Mouse (Mus musculus) erythroblast, embryonic 14.5 days (primary cell): Measurements from ENCODE around the gene Spdye4b. TPM values are rescaled to one million over a fixed set of nuclear protein-coding genes. Genes with fewer than 3 reads are reported as not detected.
"Not testable (repeated sequence)": the region's sequence is repeated elsewhere in the genome, so short reads cannot be mapped to it uniquely, and the experiment has no call there.

ENCODE experiments used
- H3K27me3 ChIP-seq: 2 replicates; pipeline ENCODE4 v1.6.1; 2012; ENCODE audit warnings: inconsistent platforms; ENCODE audit not compliant: control insufficient read depth
- H3K36me3 ChIP-seq: 2 replicates; pipeline ENCODE4 v1.6.1; 2012; ENCODE audit warnings: mild to moderate bottlenecking, inconsistent platforms; ENCODE audit not compliant: control insufficient read depth
- H3K4me1 ChIP-seq: 2 replicates; pipeline ENCODE4 v1.6.1; 2012; ENCODE audit warnings: inconsistent platforms; ENCODE audit not compliant: control insufficient read depth
- H3K4me3 ChIP-seq: replicated peaks from 2 replicates; pipeline ENCODE3; 2012; ENCODE audit warnings: moderate library complexity, mild to moderate bottlenecking, inconsistent platforms
- H3K9me3 ChIP-seq: 2 replicates; pipeline ENCODE4 v1.6.1; 2012; ENCODE audit warnings: low read length, inconsistent platforms, mixed read lengths; ENCODE audit not compliant: control insufficient read depth
- GATA1 ChIP-seq: IDR thresholded peaks from 2 replicates; pipeline ENCODE4 v1.6.1; 2012; ENCODE audit warnings: low read length, inconsistent platforms, mixed read lengths
- TAL1 ChIP-seq: IDR thresholded peaks from 3 replicates; pipeline ENCODE4 v1.6.1; 2012; ENCODE audit warnings: low read length, inconsistent platforms, mixed read lengths
- polyA plus RNA-seq: library from polyadenylated mRNA; stranded (reverse); fragments of >175 nt; gene quantifications from 2 replicates; pipeline ENCODE4 v1.2.3, GENCODE M21; 2012

Gene Spdye4b
- polyA plus RNA-seq = not detected in 2 replicates

- Histone ChIP-seq H3K9me3 (peaks cover 11% of the 10 kb centered on the region), H3K36me3 (peaks cover 25% of the 10 kb centered on the region), H3K4me3 (peak within 1 kb of the TSS; percentile 69), H3K4me1 (peaks cover 21% of the 10 kb centered on the region), H3K27me3 (no peaks in the 10 kb centered on the region)
- TF ChIP-seq TAL1 (no peak), GATA1 (no peak)
These were observed at the start of gene Spdye4b, which contains the start of gene Rbak for GRCm38 (mm10) chr5:143180255-143181076. Spdye4b (plus strand) TSS chr5:143181017. Rbak (minus strand) TSS chr5:143180775.

- no peak overlapping the region for H3K4me3 ChIP-seq
- TF ChIP-seq GATA1 = no peak
- no peak for TF ChIP-seq TAL1
These were observed 47.8 kb upstream of the Spdye4b start for GRCm38 (mm10) chr5:143132935-143133514.

GRCm38 (mm10) chr5:143134216-143135010 lies 46.4 kb upstream of the Spdye4b start:
- not testable (repeated sequence) for H3K36me3 ChIP-seq, H3K4me3 ChIP-seq, H3K9me3 ChIP-seq
- H3K4me1 ChIP-seq = peaks cover 22% of the 10 kb centered on the region
- peaks cover 17% of the 10 kb centered on the region for H3K27me3 ChIP-seq

More at GRCm38 (mm10) chr5:143132935-143133514, 47.8 kb upstream of the Spdye4b start:
- Histone ChIP-seq H3K4me1 (peaks cover 22% of the 10 kb centered on the region), H3K36me3 (no peaks in the 10 kb centered on the region), H3K27me3 (peaks cover 25% of the 10 kb centered on the region), H3K9me3 (peaks cover 7% of the 10 kb centered on the region)

- H3K4me3 ChIP-seq = no peak overlapping the region
- H3K27me3 ChIP-seq = peaks cover 16% of the 10 kb centered on the region
- peaks cover 7% of the 10 kb centered on the region for H3K9me3 ChIP-seq
- H3K36me3 ChIP-seq = no peaks in the 10 kb centered on the region
- TF ChIP-seq TAL1 (no peak), GATA1 (no peak)
- peaks cover 22% of the 10 kb centered on the region for H3K4me1 ChIP-seq
These were observed 45.8 kb upstream of the Spdye4b start for GRCm38 (mm10) chr5:143135042-143135441.

GRCm38 (mm10) chr5:143137580-143137979 lies 43.2 kb upstream of the Spdye4b start:
- Histone ChIP-seq H3K9me3 (no peaks in the 10 kb centered on the region), H3K36me3 (no peaks in the 10 kb centered on the region), H3K4me1 (peaks cover 19% of the 10 kb centered on the region), H3K4me3 (no peak overlapping the region), H3K27me3 (peaks cover 15% of the 10 kb centered on the region)
- no peak for TF ChIP-seq GATA1
- no peak for TF ChIP-seq TAL1

- TF ChIP-seq TAL1 (no peak), GATA1 (no peak)
- H3K9me3 ChIP-seq = peaks cover 28% of the 10 kb centered on the region
- no peaks in the 10 kb centered on the region for H3K4me1 ChIP-seq
- no peak within 1 kb of the TSS for H3K4me3 ChIP-seq
- no peaks in the 10 kb centered on the region for H3K27me3 ChIP-seq
- no peaks in the 10 kb centered on the region for H3K36me3 ChIP-seq
These were observed 33.3 kb upstream of the Spdye4b start, which contains the start of gene Olfr718-ps1 for GRCm38 (mm10) chr5:143147481-143147880. Olfr718-ps1 (minus strand) TSS chr5:143147581.

- H3K9me3 ChIP-seq = peaks cover 31% of the 10 kb centered on the region
- no peak overlapping the region for H3K4me3 ChIP-seq
- TF ChIP-seq GATA1 (no peak), TAL1 (no peak)
- no peaks in the 10 kb centered on the region for H3K27me3 ChIP-seq
- no peaks in the 10 kb centered on the region for H3K4me1 ChIP-seq
- H3K36me3 ChIP-seq = no peaks in the 10 kb centered on the region
These were observed 32.2 kb upstream of the Spdye4b start for GRCm38 (mm10) chr5:143148661-143149060.

- Histone ChIP-seq H3K36me3 (no peaks in the 10 kb centered on the region), H3K4me3 (no peak overlapping the region), H3K9me3 (peaks cover 31% of the 10 kb centered on the region), H3K4me1 (no peaks in the 10 kb centered on the region), H3K27me3 (no peaks in the 10 kb centered on the region; the same call in 1 of the 2 replicates)
- no peak for TF ChIP-seq TAL1
- no peak for TF ChIP-seq GATA1
These were observed 31.3 kb upstream of the Spdye4b start for GRCm38 (mm10) chr5:143149536-143149935.

GRCm38 (mm10) chr5:143150044-143150443 lies 30.8 kb upstream of the Spdye4b start:
- peaks cover 31% of the 10 kb centered on the region for H3K9me3 ChIP-seq
- H3K4me3 ChIP-seq = no peak overlapping the region
- TF ChIP-seq TAL1 (no peak), GATA1 (no peak)
- no peaks in the 10 kb centered on the region for H3K36me3 ChIP-seq
- no peaks in the 10 kb centered on the region; the same call in none of the 2 replicates for H3K27me3 ChIP-seq
- H3K4me1 ChIP-seq = no peaks in the 10 kb centered on the region
